Mouse (Mus musculus) lung, embryonic 15.5 days (tissue): ENCODE measurements around the gene Gpr18. TPM values are rescaled to one million over a fixed set of nuclear protein-coding genes. Genes with fewer than 3 reads are reported as not detected.

ENCODE experiments used
- ATAC-seq: fragments of 200-750 bp; cut with Nextera tagmentation; 2 replicates; pipeline ENCODE4 v1.8.0; 2017; ENCODE audit warnings: moderate number of reproducible peaks, borderline replicate concordance; ENCODE audit not compliant: low FRiP score, low TSS enrichment; ENCODE audit errors: extremely low read depth
- H3K27ac ChIP-seq: fragments of 300-500 bp; sonication (generic); 2 replicates; pipeline ENCODE4 v1.5.1; 2015; ENCODE audit warnings: moderate library complexity, mild to moderate bottlenecking, inconsistent platforms
- H3K27me3 ChIP-seq: fragments of 300-500 bp; sonication (generic); 2 replicates; pipeline ENCODE4 v1.6.1; 2015; ENCODE audit warnings: inconsistent platforms
- H3K36me3 ChIP-seq: fragments of 300-500 bp; sonication (generic); 2 replicates; pipeline ENCODE4 v1.6.1; 2015; ENCODE audit warnings: inconsistent platforms
- H3K4me1 ChIP-seq: fragments of 300-500 bp; sonication (generic); 2 replicates; pipeline ENCODE4 v1.6.1; 2015; ENCODE audit warnings: inconsistent platforms
- H3K4me2 ChIP-seq: fragments of 300-500 bp; sonication (generic); 2 replicates; pipeline ENCODE4 v1.6.1; 2015; ENCODE audit warnings: inconsistent platforms, mild to moderate bottlenecking, moderate library complexity
- H3K4me3 ChIP-seq: fragments of 300-500 bp; sonication (generic); 2 replicates; pipeline ENCODE4 v1.5.1; 2015; ENCODE audit warnings: mild to moderate bottlenecking, inconsistent platforms
- H3K9ac ChIP-seq: fragments of 300-500 bp; sonication (generic); 2 replicates; pipeline ENCODE4 v1.6.1; 2015; ENCODE audit warnings: inconsistent platforms
- H3K9me3 ChIP-seq: fragments of 300-500 bp; sonication (generic); 2 replicates; pipeline ENCODE4 v1.6.1; 2016; ENCODE audit warnings: inconsistent platforms
- WGBS: fragments of 180-500 bp; shearing (Covaris S2); methylation state at CpG from one replicate; pipeline ENCODE4 v1.1.7; 2015; 5-methylcytosine and 5-hydroxymethylcytosine counted together
- polyA plus RNA-seq: library from polyadenylated mRNA; unstranded; fragments of >200 nt; fragmentation: Nextera tagmentation; extraction: Ambion mirVana; gene quantifications from 2 replicates; pipeline ENCODE4 v1.2.1, GENCODE M21; 2015

Gene Gpr18
- polyA plus RNA-seq, 1 experiment from 2014 or later, result 0.55 TPM

- ATAC-seq, result no peak
- Histone ChIP-seq H3K4me3 (no peak overlapping the region), H3K36me3 (peaks cover 9% of the 10 kb centered on the region; the same call in 1 of the 2 replicates), H3K4me1 (peaks cover 11% of the 10 kb centered on the region), H3K9ac (no peak overlapping the region), H3K27ac (no peak overlapping the region), H3K4me2 (no peak overlapping the region), H3K9me3 (no peaks in the 10 kb centered on the region), H3K27me3 (no peaks in the 10 kb centered on the region)
- WGBS, result 81% methylated on average over 6 of the region's 6 CpGs
Measured at GRCm38 (mm10) chr14:121916311-121917094, 922 bp upstream of the Gpr18 start.

GRCm38 (mm10) chr14:121915143-121915542, 438 bp downstream of the Gpr18 start:
- Histone ChIP-seq H3K4me1 (peaks cover 3% of the 10 kb centered on the region), H3K4me3 (no peak overlapping the region), H3K36me3 (peaks cover 10% of the 10 kb centered on the region; the same call in 1 of the 2 replicates), H3K27ac (no peak overlapping the region), H3K9me3 (no peaks in the 10 kb centered on the region), H3K9ac (no peak overlapping the region), H3K4me2 (no peak overlapping the region), H3K27me3 (no peaks in the 10 kb centered on the region)
- no peak for ATAC-seq
- 84% methylated on average over 5 of the region's 5 CpGs for WGBS

GRCm38 (mm10) chr14:121912501-121912900, 3.1 kb downstream of the Gpr18 start:
- H3K36me3 ChIP-seq, result peaks cover 16% of the 10 kb centered on the region; the same call in 1 of the 2 replicates
- no peak for ATAC-seq

GRCm38 (mm10) chr14:121909868-121910267, 5.7 kb downstream of the Gpr18 start:
- no peak for ATAC-seq
- no peak overlapping the region for H3K4me2 ChIP-seq
- WGBS, result 90% methylated on average over 6 of the region's 6 CpGs
- no peaks in the 10 kb centered on the region for H3K27me3 ChIP-seq
- H3K4me1 ChIP-seq, result peaks cover 5% of the 10 kb centered on the region; the same call in 1 of the 2 replicates
- no peak overlapping the region for H3K9ac ChIP-seq
- H3K36me3 ChIP-seq, result peaks cover 13% of the 10 kb centered on the region; the same call in 1 of the 2 replicates
- H3K27ac ChIP-seq, result no peak overlapping the region
- no peak overlapping the region for H3K4me3 ChIP-seq
- H3K9me3 ChIP-seq, result no peaks in the 10 kb centered on the region

More at GRCm38 (mm10) chr14:121912501-121912900, 3.1 kb downstream of the Gpr18 start:
- no peak overlapping the region for H3K9ac ChIP-seq
- no peak overlapping the region for H3K4me2 ChIP-seq
- H3K4me3 ChIP-seq, result no peak overlapping the region
- H3K4me1 ChIP-seq, result no peaks in the 10 kb centered on the region
- WGBS, result 91% methylated on average over 7 of the region's 7 CpGs
- H3K27me3 ChIP-seq, result no peaks in the 10 kb centered on the region
- no peak overlapping the region for H3K27ac ChIP-seq
- no peaks in the 10 kb centered on the region for H3K9me3 ChIP-seq

GRCm38 (mm10) chr14:121906992-121907681, 8.4 kb downstream of the Gpr18 start:
- no peak overlapping the region for H3K4me3 ChIP-seq
- no peaks in the 10 kb centered on the region for H3K9me3 ChIP-seq
- H3K4me1 ChIP-seq, result peaks cover 14% of the 10 kb centered on the region
- no peak overlapping the region for H3K27ac ChIP-seq
- no peaks in the 10 kb centered on the region for H3K27me3 ChIP-seq
- H3K4me2 ChIP-seq, result no peak overlapping the region
- H3K36me3 ChIP-seq, result peaks cover 13% of the 10 kb centered on the region; the same call in 1 of the 2 replicates
- no peak overlapping the region for H3K9ac ChIP-seq
- no peak for ATAC-seq
- 79% methylated on average over 11 of the region's 11 CpGs for WGBS

GRCm38 (mm10) chr14:121906341-121906991, 9.1 kb downstream of the Gpr18 start:
- Histone ChIP-seq H3K27ac (no peak overlapping the region), H3K4me3 (no peak overlapping the region), H3K36me3 (0 out of 2 replicates have a peak, but pooled peaks cover 7% of the 10 kb centered on the region), H3K4me2 (no peak overlapping the region), H3K27me3 (no peaks in the 10 kb centered on the region), H3K4me1 (peaks cover 14% of the 10 kb centered on the region), H3K9ac (no peak overlapping the region), H3K9me3 (no peaks in the 10 kb centered on the region)
- no peak for ATAC-seq
- WGBS, result 58% methylated on average over 8 of the region's 8 CpGs

- peaks cover 14% of the 10 kb centered on the region for H3K4me1 ChIP-seq
- ATAC-seq, result no peak
- H3K36me3 ChIP-seq, result 0 out of 2 replicates have a peak, but pooled peaks cover 7% of the 10 kb centered on the region
- no peak overlapping the region for H3K4me3 ChIP-seq
- 13% methylated on average over 3 of the region's 3 CpGs for WGBS
- no peak overlapping the region for H3K9ac ChIP-seq
- no peak overlapping the region for H3K4me2 ChIP-seq
- H3K9me3 ChIP-seq, result no peaks in the 10 kb centered on the region
- no peaks in the 10 kb centered on the region for H3K27me3 ChIP-seq
- H3K27ac ChIP-seq, result no peak overlapping the region
Measured at GRCm38 (mm10) chr14:121904754-121905153, 10.8 kb downstream of the Gpr18 start.

GRCm38 (mm10) chr14:121903381-121903876, 12.2 kb downstream of the Gpr18 start:
- Histone ChIP-seq H3K9me3 (no peaks in the 10 kb centered on the region), H3K4me2 (no peak overlapping the region), H3K36me3 (0 out of 2 replicates have a peak, but pooled peaks cover 6% of the 10 kb centered on the region), H3K27ac (no peak overlapping the region), H3K4me1 (peaks cover 14% of the 10 kb centered on the region), H3K9ac (no peak overlapping the region), H3K27me3 (no peaks in the 10 kb centered on the region), H3K4me3 (no peak overlapping the region)
- no peak for ATAC-seq
- 83% methylated on average over 7 of the region's 7 CpGs for WGBS

- Histone ChIP-seq H3K4me2 (no peak overlapping the region), H3K27ac (no peak overlapping the region), H3K4me3 (no peak overlapping the region), H3K36me3 (no peaks in the 10 kb centered on the region), H3K9ac (no peak overlapping the region), H3K27me3 (no peaks in the 10 kb centered on the region), H3K9me3 (no peaks in the 10 kb centered on the region), H3K4me1 (peaks cover 14% of the 10 kb centered on the region)
- ATAC-seq, result no peak
- WGBS, result 88% methylated on average over 6 of the region's 6 CpGs
Measured at GRCm38 (mm10) chr14:121901511-121901910, 14.1 kb downstream of the Gpr18 start.

- Histone ChIP-seq H3K27ac (no peak overlapping the region), H3K4me3 (no peak overlapping the region), H3K4me1 (peaks cover 8% of the 10 kb centered on the region; the same call in 1 of the 2 replicates), H3K9ac (no peak overlapping the region), H3K27me3 (no peaks in the 10 kb centered on the region), H3K9me3 (no peaks in the 10 kb centered on the region), H3K36me3 (no peaks in the 10 kb centered on the region), H3K4me2 (no peak overlapping the region)
- 49% methylated on average over 3 of the region's 3 CpGs for WGBS
- ATAC-seq, result no peak
Measured at GRCm38 (mm10) chr14:121899071-121899470, 16.5 kb downstream of the Gpr18 start.

GRCm38 (mm10) chr14:121898509-121898908, 17.1 kb downstream of the Gpr18 start:
- H3K9ac ChIP-seq, result no peak overlapping the region
- 80% methylated on average over 11 of the region's 11 CpGs for WGBS
- H3K4me1 ChIP-seq, result 0 out of 2 replicates have a peak, but pooled peaks cover 2% of the 10 kb centered on the region
- H3K27me3 ChIP-seq, result no peaks in the 10 kb centered on the region
- no peaks in the 10 kb centered on the region for H3K36me3 ChIP-seq
- no peaks in the 10 kb centered on the region for H3K9me3 ChIP-seq
- no peak overlapping the region for H3K4me2 ChIP-seq
- ATAC-seq, result no peak
- H3K4me3 ChIP-seq, result no peak overlapping the region
- H3K27ac ChIP-seq, result no peak overlapping the region
